Mouse (Mus musculus) liver, postnatal 0 days (tissue): ENCODE measurements around the gene Btnl2. TPM values are rescaled to one million over a fixed set of nuclear protein-coding genes. Genes with fewer than 3 reads are reported as not detected.

Experiments
- ATAC-seq: fragments of 200-750 bp; cut with Nextera tagmentation; 2 replicates; pipeline ENCODE4 v1.8.0; 2017; ENCODE audit warnings: mild to moderate bottlenecking, moderate library complexity
- DNase-seq: peaks from one replicate; pipeline ENCODE4 v3.0.0-alpha.2; 2016
- H3K27ac ChIP-seq: fragments of 300-500 bp; sonication (generic); 2 replicates; pipeline ENCODE4 v1.5.1; 2014; ENCODE audit warnings: antibody characterized with exemption, moderate library complexity, mild to moderate bottlenecking, low read depth
- H3K27me3 ChIP-seq: fragments of 300-500 bp; sonication (generic); 2 replicates; pipeline ENCODE4 v1.6.1; 2014; ENCODE audit warnings: low read length, control low read depth, mixed read lengths; ENCODE audit not compliant: insufficient read depth
- H3K36me3 ChIP-seq: fragments of 300-500 bp; sonication (generic); replicated peaks from 2 replicates; pipeline ENCODE4 v1.6.1; 2014; ENCODE audit warnings: mild to moderate bottlenecking, control low read depth, low read length, moderate library complexity, mixed read lengths; ENCODE audit not compliant: insufficient read depth
- H3K4me1 ChIP-seq: fragments of 300-500 bp; sonication (generic); 2 replicates; pipeline ENCODE4 v1.6.1; 2014; ENCODE audit warnings: antibody characterized with exemption, mild to moderate bottlenecking, control low read depth; ENCODE audit not compliant: insufficient read depth
- H3K4me2 ChIP-seq: fragments of 300-500 bp; sonication (generic); 2 replicates; pipeline ENCODE4 v1.6.1; 2014; ENCODE audit warnings: low read depth, mild to moderate bottlenecking, low read length, moderate library complexity, mixed read lengths
- H3K4me3 ChIP-seq: fragments of 300-500 bp; sonication (generic); 2 replicates; pipeline ENCODE4 v1.5.1; 2014; ENCODE audit warnings: low read depth, low read length
- H3K9ac ChIP-seq: fragments of 300-500 bp; sonication (generic); replicated peaks from 2 replicates; pipeline ENCODE4 v1.6.1; 2014; ENCODE audit warnings: mild to moderate bottlenecking, moderate library complexity
- H3K9me3 ChIP-seq: fragments of 300-500 bp; sonication (generic); 2 replicates; pipeline ENCODE4 v1.6.1; 2016; ENCODE audit warnings: mild to moderate bottlenecking, control low read depth, low read length, mixed read lengths
- CTCF ChIP-seq: sonication (generic); IDR thresholded peaks from 2 replicates; pipeline ENCODE4 v1.5.1; 2016; ENCODE audit warnings: antibody characterized with exemption, low read depth
- EP300 ChIP-seq: IDR thresholded peaks from 2 replicates; pipeline ENCODE4 v1.6.1; 2016; ENCODE audit warnings: antibody characterized with exemption, low read depth, mild to moderate bottlenecking
- WGBS: fragments of 180-500 bp; shearing (Covaris S2); extraction: QIAGEN DNeasy Blood & Tissue Kit; methylation state at CpG from one replicate; pipeline ENCODE4 v1.1.7; 2014; ENCODE audit not compliant: insufficient replicate concordance; 5-methylcytosine and 5-hydroxymethylcytosine counted together
- polyA plus RNA-seq: library from polyadenylated mRNA; unstranded; fragments of >200 nt; fragmentation: Nextera tagmentation; extraction: Ambion mirVana; gene quantifications from 2 replicates; pipeline ENCODE4 v1.2.1, GENCODE M21; 2015

Gene Btnl2
- polyA plus RNA-seq, 1 experiment from 2014 or later = not detected

DNA sequence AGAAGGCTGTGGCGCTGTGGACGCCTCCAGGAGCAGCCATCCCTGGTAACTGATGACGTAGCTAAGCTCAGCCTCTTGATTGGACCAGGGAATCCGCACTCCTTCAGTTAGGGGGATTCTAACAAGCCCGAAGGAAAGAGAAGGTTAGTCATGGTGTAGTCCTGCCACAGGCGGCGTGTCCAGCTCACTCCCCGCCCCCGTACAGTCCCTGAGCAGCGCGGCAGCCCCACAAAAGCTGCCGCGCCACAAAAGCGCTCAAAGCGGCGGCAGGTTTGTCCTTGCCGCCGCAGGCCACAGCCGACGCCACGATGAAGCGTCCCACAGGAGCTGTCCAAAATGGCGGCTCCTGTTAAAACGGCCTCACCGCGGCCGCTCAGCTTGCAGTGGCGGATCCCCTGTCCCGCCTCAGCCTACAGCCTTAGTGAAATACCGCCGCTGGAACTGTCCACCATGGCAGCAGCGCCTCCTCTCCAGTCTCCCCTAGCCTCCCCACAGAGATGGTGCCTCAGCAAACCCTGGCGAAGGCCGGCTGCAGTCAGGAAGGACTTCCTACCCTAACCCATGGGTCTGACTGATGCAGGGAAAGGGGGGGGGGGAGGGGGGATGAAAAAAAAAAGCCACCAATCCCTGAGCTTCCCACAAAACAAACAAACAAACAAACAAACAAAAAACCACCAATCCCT, 44.2 kb downstream of the Btnl2 start, which contains the start of gene BC051142:
TSS of gene BC051142 (plus strand) at position 110 of the 683 bp plus-strand sequence.
- peak within 1 kb of the TSS; percentile 59 for H3K9ac ChIP-seq
- H3K27me3 ChIP-seq = peaks cover 6% of the 10 kb centered on the region; the same call in 1 of the 2 replicates
- TF ChIP-seq CTCF = no peak
- TF ChIP-seq EP300 = no peak
- DNase-seq (peak; percentile 59), ATAC-seq (peak; percentile 90)
- peak within 1 kb of the TSS; percentile 24; the same call in 1 of the 2 replicates for H3K27ac ChIP-seq
- no peaks in the 10 kb centered on the region for H3K9me3 ChIP-seq
- 5% methylated on average over 34 of the region's 34 CpGs for WGBS
- peak within 1 kb of the TSS; percentile 48 for H3K4me3 ChIP-seq
- peak within 1 kb of the TSS; percentile 83 for H3K4me2 ChIP-seq
- H3K4me1 ChIP-seq = no peaks in the 10 kb centered on the region
- H3K36me3 ChIP-seq = no peaks in the 10 kb centered on the region

- WGBS = 53% methylated on average over 4 of the region's 4 CpGs
- Histone ChIP-seq H3K36me3 (no peaks in the 10 kb centered on the region), H3K9me3 (no peaks in the 10 kb centered on the region), H3K4me2 (peak overlapping the region; percentile 83; the same call in 1 of the 2 replicates), H3K27ac (no peak overlapping the region), H3K4me3 (no peak overlapping the region), H3K4me1 (no peaks in the 10 kb centered on the region), H3K9ac (no peak overlapping the region), H3K27me3 (peaks cover 6% of the 10 kb centered on the region; the same call in 1 of the 2 replicates)
- ATAC-seq (no peak), DNase-seq (no peak)
- TF ChIP-seq CTCF (no peak), EP300 (no peak)
Measured at GRCm38 (mm10) chr17:34399394-34399715, 44.7 kb downstream of the Btnl2 start.

DNA sequence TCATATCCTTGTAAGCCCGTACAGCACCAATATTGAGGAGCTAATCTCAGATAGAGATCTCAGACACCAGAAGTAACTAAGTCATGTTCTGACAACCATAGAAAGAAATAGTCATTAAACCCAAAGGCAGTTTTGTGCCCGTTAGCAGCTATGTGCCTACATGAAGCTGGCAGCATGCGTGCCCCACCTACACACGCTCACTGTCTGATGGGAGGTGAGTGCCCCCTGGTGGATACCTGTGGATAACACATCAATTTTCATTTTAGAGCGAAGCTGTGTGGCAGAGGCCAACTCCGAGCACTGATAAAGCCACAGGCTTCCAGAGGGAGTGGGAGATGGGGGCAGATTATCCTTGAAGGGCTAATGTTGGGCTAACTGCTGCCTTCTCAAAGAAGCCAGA, 56.5 kb downstream of the Btnl2 start:
- no peak for ATAC-seq
- TF ChIP-seq EP300 (no peak), CTCF (peak; percentile 91)

More for the DNA sequence above, 56.5 kb downstream of the Btnl2 start:
- Histone ChIP-seq H3K9ac (no peak overlapping the region), H3K36me3 (no peaks in the 10 kb centered on the region), H3K4me2 (no peak overlapping the region), H3K27ac (no peak overlapping the region), H3K27me3 (0 out of 2 replicates have a peak, but pooled peaks cover 3% of the 10 kb centered on the region), H3K9me3 (no peaks in the 10 kb centered on the region), H3K4me1 (no peaks in the 10 kb centered on the region), H3K4me3 (no peak overlapping the region)
- WGBS = 15% methylated on average over 6 of the region's 6 CpGs
- DNase-seq = peak; percentile 72

Other genes with a start within 250 kb of the Btnl2 start
- gene H2-DMa, start 235.3 kb upstream of the Btnl2 start, polyA plus RNA-seq = 9.7 and 11.9 TPM in 2 replicates
- gene Brd2, start 232.2 kb upstream of the Btnl2 start, polyA plus RNA-seq = 29.2 and 32.5 TPM in 2 replicates
- gene H2-DMb2, start 211.5 kb upstream of the Btnl2 start, polyA plus RNA-seq = 1.9 and 2.1 TPM in 2 replicates
- gene H2-DMb1, start 201.8 kb upstream of the Btnl2 start, polyA plus RNA-seq = 3.9 and 4.0 TPM in 2 replicates
- 8.8 and 9.3 TPM in 2 replicates for gene Tap1, start 167.3 kb upstream of the Btnl2 start, polyA plus RNA-seq
- gene Psmb9, start 167.1 kb upstream of the Btnl2 start, polyA plus RNA-seq = 20.4 and 22.9 TPM in 2 replicates
- gene Psmb8, start 157.1 kb upstream of the Btnl2 start, polyA plus RNA-seq = 49.7 and 51.6 TPM in 2 replicates
- gene Tap2, start 151.3 kb upstream of the Btnl2 start, polyA plus RNA-seq = 9.8 and 10.5 TPM in 2 replicates
- gene H2-Ob, start 115.9 kb upstream of the Btnl2 start, polyA plus RNA-seq = 1.1 and 1.2 TPM in 2 replicates
- gene H2-Ab1, start 97.1 kb upstream of the Btnl2 start, polyA plus RNA-seq = 22.7 and 24.9 TPM in 2 replicates
- gene H2-Aa, start 67.0 kb upstream of the Btnl2 start, polyA plus RNA-seq = 12.0 and 15.3 TPM in 2 replicates
- gene H2-Eb1, start 49.0 kb upstream of the Btnl2 start, polyA plus RNA-seq = 8.2 and 9.3 TPM in 2 replicates
- gene H2-Eb2, start 29.2 kb upstream of the Btnl2 start, polyA plus RNA-seq = not detected in 2 replicates
- gene Btnl1, start 22.3 kb downstream of the Btnl2 start, polyA plus RNA-seq = not detected in 2 replicates
- 0.08 TPM in 1 of 2 replicates, not detected in the other for gene BC051142, start 44.0 kb downstream of the Btnl2 start, polyA plus RNA-seq
- not detected in 2 replicates for gene Btnl4, start 122.5 kb downstream of the Btnl2 start, polyA plus RNA-seq
- not detected in 2 replicates for gene Btnl6, start 162.5 kb downstream of the Btnl2 start, polyA plus RNA-seq
- gene Notch4, start 209.4 kb downstream of the Btnl2 start, polyA plus RNA-seq = 1.1 and 1.6 TPM in 2 replicates
- 19.6 and 24.7 TPM in 2 replicates for gene Gpsm3, start 235.0 kb downstream of the Btnl2 start, polyA plus RNA-seq
- 3.6 and 4.9 TPM in 2 replicates for gene Pbx2, start 236.4 kb downstream of the Btnl2 start, polyA plus RNA-seq
- 1.4 and 1.9 TPM in 2 replicates for gene Ager, start 243.0 kb downstream of the Btnl2 start, polyA plus RNA-seq
- gene Rnf5, start 248.9 kb downstream of the Btnl2 start, polyA plus RNA-seq = 78.4 and 80.0 TPM in 2 replicates
- 9.9 and 11.1 TPM in 2 replicates for gene Agpat1, start 249.4 kb downstream of the Btnl2 start, polyA plus RNA-seq